Mouse (Mus musculus): ENCODE results near the gene Myf6. TPM values are rescaled to one million over a fixed set of nuclear protein-coding genes. Genes with fewer than 3 reads are reported as not detected.

Gene Myf6
- polyA plus RNA-seq, 1 experiment from 2014 or later: 2.8 TPM

GRCm38 (mm10) chr10:107473497-107473896, 21.0 kb downstream of the Myf6 start:
- Histone ChIP-seq H3K4me2 (ENCODE audit: low read depth) (no peak overlapping the region), H3K36me3 (ENCODE audit: control insufficient read depth, insufficient read depth, low read length) (no peaks in the 10 kb centered on the region), H3K9me3 (ENCODE audit: control insufficient read depth, low read length) (no peaks in the 10 kb centered on the region), H3K27ac (ENCODE audit: low read depth, low read length) (no peak overlapping the region), H3K27me3 (ENCODE audit: control insufficient read depth, insufficient read depth, low read length) (no peaks in the 10 kb centered on the region), H3K4me1 (ENCODE audit: control insufficient read depth, insufficient read depth, low read length) (no peaks in the 10 kb centered on the region), H3K9ac (ENCODE audit: low read length) (no peak overlapping the region), H3K4me3 (ENCODE audit: low read depth, low read length) (no peak overlapping the region)
- WGBS: 53% methylated on average over 2 of the region's 2 CpGs
- no peak for DNase-seq (ENCODE audit: low spot score)
- ATAC-seq (ENCODE audit: insufficient read depth, low FRiP score, low TSS enrichment): no peak

DNA sequence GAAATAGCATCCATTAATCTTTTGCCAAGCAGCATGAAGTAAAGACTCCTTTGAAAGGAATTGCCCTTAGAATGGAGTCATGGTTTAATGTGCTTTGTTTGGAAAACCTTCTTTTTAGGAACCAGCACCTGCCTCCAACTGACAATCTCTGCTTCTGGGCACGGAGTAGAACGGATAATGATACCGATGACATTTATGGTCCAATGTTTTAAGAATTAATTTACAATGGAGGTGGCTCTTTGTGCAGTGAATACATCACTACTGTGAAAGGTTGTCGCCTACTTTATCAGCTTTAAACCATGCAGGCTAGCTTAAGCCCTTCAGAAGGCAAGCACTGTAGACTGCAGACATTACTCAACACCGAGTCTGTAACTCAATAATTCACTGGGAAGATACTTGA, 22.8 kb downstream of the Myf6 start:
- Histone ChIP-seq H3K4me2 (ENCODE audit: low read depth) (no peak overlapping the region), H3K27ac (ENCODE audit: low read depth, low read length) (no peak overlapping the region), H3K36me3 (ENCODE audit: control insufficient read depth, insufficient read depth, low read length) (no peaks in the 10 kb centered on the region), H3K9ac (ENCODE audit: low read length) (no peak overlapping the region), H3K9me3 (ENCODE audit: control insufficient read depth, low read length) (no peaks in the 10 kb centered on the region), H3K4me3 (ENCODE audit: low read depth, low read length) (no peak overlapping the region), H3K27me3 (ENCODE audit: control insufficient read depth, insufficient read depth, low read length) (no peaks in the 10 kb centered on the region), H3K4me1 (ENCODE audit: control insufficient read depth, insufficient read depth, low read length) (no peaks in the 10 kb centered on the region)
- 35% methylated on average over 5 of the region's 5 CpGs for WGBS
- peak; percentile 60 for ATAC-seq (ENCODE audit: insufficient read depth, low FRiP score, low TSS enrichment)
- no peak for DNase-seq (ENCODE audit: low spot score)

DNA sequence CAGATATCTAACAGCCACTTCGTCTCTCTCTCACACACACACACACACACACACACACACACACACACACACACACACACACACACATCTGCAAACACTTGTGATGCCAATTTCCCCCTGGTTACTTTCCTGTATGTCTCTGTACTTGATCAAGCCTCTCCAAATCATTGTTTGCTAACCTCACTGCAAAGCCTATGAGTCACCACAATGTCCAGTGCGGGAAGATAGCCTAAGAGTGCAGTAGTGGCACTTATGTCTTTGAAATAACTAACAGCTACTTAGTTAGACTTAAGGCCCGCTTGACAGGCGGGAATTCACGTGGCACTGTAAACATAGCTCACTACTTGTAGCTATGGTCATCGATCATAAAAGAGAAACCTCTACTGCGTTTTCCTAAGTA, 26.7 kb downstream of the Myf6 start:
- Histone ChIP-seq H3K27ac (ENCODE audit: low read depth, low read length) (no peak overlapping the region), H3K9me3 (ENCODE audit: control insufficient read depth, low read length) (no peaks in the 10 kb centered on the region), H3K4me1 (ENCODE audit: control insufficient read depth, insufficient read depth, low read length) (no peaks in the 10 kb centered on the region), H3K4me3 (ENCODE audit: low read depth, low read length) (no peak overlapping the region), H3K36me3 (ENCODE audit: control insufficient read depth, insufficient read depth, low read length) (no peaks in the 10 kb centered on the region), H3K27me3 (ENCODE audit: control insufficient read depth, insufficient read depth, low read length) (no peaks in the 10 kb centered on the region), H3K4me2 (ENCODE audit: low read depth) (no peak overlapping the region), H3K9ac (ENCODE audit: low read length) (no peak overlapping the region)
- ATAC-seq (ENCODE audit: insufficient read depth, low FRiP score, low TSS enrichment): no peak
- no peak for DNase-seq (ENCODE audit: low spot score)
- 92% methylated on average over 7 of the region's 7 CpGs for WGBS

DNA sequence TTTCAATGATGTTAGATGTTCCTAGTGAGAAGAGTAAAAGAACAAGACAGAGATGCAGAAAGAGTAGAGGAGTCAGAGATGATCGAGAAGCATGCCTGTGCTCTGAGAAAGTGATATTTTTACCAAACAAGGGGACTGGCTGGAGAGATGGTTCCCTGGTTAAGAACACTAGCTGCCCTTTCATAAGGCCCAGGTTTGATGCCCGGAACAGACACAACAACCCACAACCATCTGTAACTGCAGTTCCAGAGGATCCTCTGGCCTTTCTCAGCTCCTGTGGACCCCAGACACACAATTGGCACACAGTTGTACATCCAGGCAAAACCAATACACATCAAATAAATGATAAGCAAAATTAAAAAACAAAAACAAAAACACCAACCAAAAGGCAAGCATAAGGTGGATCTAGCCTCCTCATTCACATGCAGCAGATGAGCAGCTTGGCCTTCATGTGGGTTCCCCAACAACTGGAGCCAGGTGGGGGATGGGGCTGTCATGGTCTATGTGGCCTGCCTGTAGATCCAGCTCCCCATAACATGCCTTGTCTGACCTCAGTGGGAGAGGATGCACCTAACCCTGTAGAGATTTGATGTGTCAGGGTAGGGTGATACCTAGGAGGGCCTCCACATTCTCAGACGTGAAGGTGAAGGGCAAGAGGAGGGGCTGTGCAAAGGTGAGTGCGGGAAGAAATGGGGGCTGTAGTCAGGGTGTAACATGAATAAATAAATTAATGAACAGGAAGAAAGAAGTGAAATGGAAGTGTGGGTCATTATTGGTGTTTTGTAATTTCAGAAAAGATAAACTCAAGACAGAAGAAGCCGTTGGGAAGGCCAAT, 44.8 kb downstream of the Myf6 start:
- no peak for ATAC-seq (ENCODE audit: insufficient read depth, low FRiP score, low TSS enrichment)
- Histone ChIP-seq H3K36me3 (ENCODE audit: control insufficient read depth, insufficient read depth, low read length) (no peaks in the 10 kb centered on the region), H3K4me1 (ENCODE audit: control insufficient read depth, insufficient read depth, low read length) (no peaks in the 10 kb centered on the region), H3K27ac (ENCODE audit: low read depth, low read length) (no peak overlapping the region), H3K9ac (ENCODE audit: low read length) (no peak overlapping the region), H3K4me3 (ENCODE audit: low read depth, low read length) (no peak overlapping the region), H3K9me3 (ENCODE audit: control insufficient read depth, low read length) (no peaks in the 10 kb centered on the region), H3K4me2 (ENCODE audit: low read depth) (no peak overlapping the region), H3K27me3 (ENCODE audit: control insufficient read depth, insufficient read depth, low read length) (no peaks in the 10 kb centered on the region)
- DNase-seq (ENCODE audit: low spot score): no peak
- WGBS: 85% methylated on average over 5 of the region's 5 CpGs

Small RNA genes lying within 50 kb of the gene (microRNA-seq; reads per million reads assigned to microRNA genes)
- not detected for gene Gm44403

Other genes with a start within 250 kb of the Myf6 start
- 24.0 and 26.1 TPM in 2 replicates for gene Lin7a, start 223.1 kb downstream of the Myf6 start, polyA plus RNA-seq (2014; fragmentation: Nextera tagmentation; extraction: Ambion mirVana)
- 11.7 and 14.1 TPM in 2 replicates for gene Myf5, start 8.6 kb downstream of the Myf6 start, polyA plus RNA-seq (2014; fragmentation: Nextera tagmentation; extraction: Ambion mirVana)
- gene Ptprq, start 225.3 kb upstream of the Myf6 start, polyA plus RNA-seq (2014; fragmentation: Nextera tagmentation; extraction: Ambion mirVana): 0.05 and 0.18 TPM in 2 replicates